Mouse (Mus musculus) forebrain, embryonic 15.5 days (tissue): ENCODE results near the gene Mmachc. TPM values are rescaled to one million over a fixed set of nuclear protein-coding genes. Genes with fewer than 3 reads are reported as not detected.

Experiments
- ATAC-seq: fragments of 200-750 bp; cut with Nextera tagmentation; replicated peaks from 2 replicates; pipeline ENCODE4 v1.8.0; 2017; ENCODE audit warnings: mild to moderate bottlenecking, moderate TSS enrichment, moderate library complexity
- H3K27ac ChIP-seq: fragments of 300-500 bp; sonication (generic); replicated peaks from 2 replicates; pipeline ENCODE4 v1.5.1; 2015; ENCODE audit warnings: mild to moderate bottlenecking, inconsistent platforms
- H3K27me3 ChIP-seq: fragments of 300-500 bp; sonication (generic); 2 replicates; pipeline ENCODE4 v1.6.1; 2015; ENCODE audit warnings: inconsistent platforms
- H3K36me3 ChIP-seq: fragments of 300-500 bp; sonication (generic); 2 replicates; pipeline ENCODE4 v1.6.1; 2015; ENCODE audit warnings: mild to moderate bottlenecking, inconsistent platforms
- H3K4me1 ChIP-seq: fragments of 300-500 bp; sonication (generic); 2 replicates; pipeline ENCODE4 v1.6.1; 2015; ENCODE audit warnings: inconsistent platforms
- H3K4me2 ChIP-seq: fragments of 300-500 bp; sonication (generic); replicated peaks from 2 replicates; pipeline ENCODE4 v1.6.1; 2015; ENCODE audit warnings: mild to moderate bottlenecking, inconsistent platforms
- H3K4me3 ChIP-seq: fragments of 300-500 bp; sonication (generic); 2 replicates; pipeline ENCODE4 v1.5.1; 2015; ENCODE audit warnings: mild to moderate bottlenecking, inconsistent platforms
- H3K9ac ChIP-seq: fragments of 300-500 bp; sonication (generic); replicated peaks from 2 replicates; pipeline ENCODE4 v1.6.1; 2015; ENCODE audit warnings: mild to moderate bottlenecking, inconsistent platforms
- H3K9me3 ChIP-seq: fragments of 300-500 bp; sonication (generic); 2 replicates; pipeline ENCODE4 v1.6.1; 2016; ENCODE audit warnings: inconsistent platforms
- WGBS: fragments of 180-500 bp; shearing (Covaris S2); methylation state at CpG from one replicate; pipeline ENCODE4 v1.1.7; 2015; ENCODE audit warnings: mixed read lengths; 5-methylcytosine and 5-hydroxymethylcytosine counted together
- polyA plus RNA-seq: library from polyadenylated mRNA; unstranded; fragments of >200 nt; fragmentation: Nextera tagmentation; extraction: Ambion mirVana; gene quantifications from 2 replicates; pipeline ENCODE4 v1.2.1, GENCODE M21; 2015

The Mmachc gene
- 25.5 and 27.7 TPM in 2 replicates for polyA plus RNA-seq

GRCm38 (mm10) chr4:116708201-116708764 is at the start of gene Mmachc, which contains the start of gene Ccdc163:
Gene Mmachc, minus strand, starts transcription at chr4:116708406.
Gene Ccdc163, plus strand, starts transcription at chr4:116708509.
- peak within 1 kb of the TSS; percentile 76 for H3K4me2 ChIP-seq
- 0 out of 2 replicates have a peak, but pooled peaks cover 2% of the 10 kb centered on the region for H3K36me3 ChIP-seq
- under 1% methylated on average over 29 of the region's 29 CpGs for WGBS
- peak within 1 kb of the TSS; percentile 68 for H3K4me3 ChIP-seq
- peak within 1 kb of the TSS; percentile 69 for H3K9ac ChIP-seq
- no peaks in the 10 kb centered on the region for H3K27me3 ChIP-seq
- H3K27ac ChIP-seq, result peak within 1 kb of the TSS; percentile 54; the same call in 1 of the 2 replicates
- no peaks in the 10 kb centered on the region for H3K9me3 ChIP-seq
- ATAC-seq, result peak; percentile 99
- H3K4me1 ChIP-seq, result peaks cover 15% of the 10 kb centered on the region

- 91% methylated on average over 2 of the region's 2 CpGs for WGBS
- Histone ChIP-seq H3K4me2 (no peak overlapping the region), H3K4me3 (no peak overlapping the region), H3K4me1 (no peaks in the 10 kb centered on the region), H3K27ac (no peak overlapping the region), H3K27me3 (no peaks in the 10 kb centered on the region), H3K36me3 (no peaks in the 10 kb centered on the region), H3K9me3 (no peaks in the 10 kb centered on the region), H3K9ac (no peak overlapping the region)
- no peak for ATAC-seq
Measured at GRCm38 (mm10) chr4:116749750-116750149, 41.5 kb upstream of the Mmachc start.

GRCm38 (mm10) chr4:116738972-116739751 is 31.0 kb upstream of the Mmachc start:
- no peak overlapping the region for H3K4me3 ChIP-seq
- no peaks in the 10 kb centered on the region for H3K4me1 ChIP-seq
- H3K4me2 ChIP-seq, result no peak overlapping the region
- no peak overlapping the region for H3K27ac ChIP-seq
- no peaks in the 10 kb centered on the region for H3K9me3 ChIP-seq
- no peaks in the 10 kb centered on the region for H3K27me3 ChIP-seq
- H3K36me3 ChIP-seq, result no peaks in the 10 kb centered on the region
- WGBS, result 86% methylated on average over 9 of the region's 9 CpGs
- no peak for ATAC-seq
- no peak overlapping the region for H3K9ac ChIP-seq

- H3K4me3 ChIP-seq, result no peak overlapping the region
- no peak overlapping the region for H3K9ac ChIP-seq
- no peaks in the 10 kb centered on the region for H3K9me3 ChIP-seq
- no peaks in the 10 kb centered on the region for H3K27me3 ChIP-seq
- WGBS, result 94% methylated on average over 2 of the region's 2 CpGs
- no peaks in the 10 kb centered on the region for H3K4me1 ChIP-seq
- no peak overlapping the region for H3K27ac ChIP-seq
- no peak for ATAC-seq
- H3K36me3 ChIP-seq, result no peaks in the 10 kb centered on the region
- H3K4me2 ChIP-seq, result no peak overlapping the region
Measured at GRCm38 (mm10) chr4:116734996-116735395, 26.8 kb upstream of the Mmachc start.

- no peak overlapping the region for H3K4me2 ChIP-seq
- no peaks in the 10 kb centered on the region for H3K9me3 ChIP-seq
- H3K4me1 ChIP-seq, result no peaks in the 10 kb centered on the region
- H3K27ac ChIP-seq, result no peak overlapping the region
- H3K36me3 ChIP-seq, result no peaks in the 10 kb centered on the region
- whole genome bisulfite sequencing, result 85% methylated on average over 5 of the region's 5 CpGs
- no peaks in the 10 kb centered on the region for H3K27me3 ChIP-seq
- no peak for ATAC-seq
- H3K9ac ChIP-seq, result no peak overlapping the region
- H3K4me3 ChIP-seq, result no peak overlapping the region
Measured at GRCm38 (mm10) chr4:116732355-116732754, 24.1 kb upstream of the Mmachc start.

GRCm38 (mm10) chr4:116731077-116731476 is 22.9 kb upstream of the Mmachc start:
- Histone ChIP-seq H3K4me3 (no peak overlapping the region), H3K4me1 (no peaks in the 10 kb centered on the region), H3K27me3 (no peaks in the 10 kb centered on the region), H3K9me3 (no peaks in the 10 kb centered on the region), H3K27ac (no peak overlapping the region), H3K9ac (no peak overlapping the region), H3K36me3 (no peaks in the 10 kb centered on the region), H3K4me2 (no peak overlapping the region)
- WGBS, result 93% methylated on average over 9 of the region's 9 CpGs
- no peak for ATAC-seq

- no peaks in the 10 kb centered on the region for H3K36me3 ChIP-seq
- H3K27me3 ChIP-seq, result no peaks in the 10 kb centered on the region
- ATAC-seq, result no peak
- no peaks in the 10 kb centered on the region for H3K4me1 ChIP-seq
- H3K4me3 ChIP-seq, result no peak overlapping the region
- no peaks in the 10 kb centered on the region for H3K9me3 ChIP-seq
- H3K9ac ChIP-seq, result no peak overlapping the region
- H3K4me2 ChIP-seq, result no peak overlapping the region
- no peak overlapping the region for H3K27ac ChIP-seq
- 91% methylated on average over 3 of the region's 3 CpGs for WGBS
Measured at GRCm38 (mm10) chr4:116729532-116729931, 21.3 kb upstream of the Mmachc start.

- H3K36me3 ChIP-seq, result no peaks in the 10 kb centered on the region
- ATAC-seq, result no peak
- 88% methylated on average over 3 of the region's 3 CpGs for WGBS
Measured at GRCm38 (mm10) chr4:116727401-116727800, 19.2 kb upstream of the Mmachc start.

GRCm38 (mm10) chr4:116725444-116725843 is 17.2 kb upstream of the Mmachc start:
- WGBS, result 80% methylated on average over 5 of the region's 5 CpGs

More at GRCm38 (mm10) chr4:116727401-116727800, 19.2 kb upstream of the Mmachc start:
- no peak overlapping the region for H3K4me3 ChIP-seq
- no peak overlapping the region for H3K9ac ChIP-seq
- no peaks in the 10 kb centered on the region for H3K9me3 ChIP-seq
- H3K27me3 ChIP-seq, result 0 out of 2 replicates have a peak, but pooled peaks cover under 1% of the 10 kb centered on the region
- 0 out of 2 replicates have a peak, but pooled peaks cover under 1% of the 10 kb centered on the region for H3K4me1 ChIP-seq
- H3K4me2 ChIP-seq, result no peak overlapping the region
- H3K27ac ChIP-seq, result no peak overlapping the region

GRCm38 (mm10) chr4:116722230-116722629 is 14.0 kb upstream of the Mmachc start:
- ATAC-seq, result no peak
- H3K36me3 ChIP-seq, result no peaks in the 10 kb centered on the region
- 44% methylated on average over 7 of the region's 7 CpGs for WGBS
- no peak overlapping the region for H3K27ac ChIP-seq
- 0 out of 2 replicates have a peak, but pooled peaks cover 3% of the 10 kb centered on the region for H3K27me3 ChIP-seq
- H3K4me3 ChIP-seq, result 0 out of 2 replicates have a peak overlapping the region, but pooled peaks have one; percentile 84
- H3K4me1 ChIP-seq, result peaks cover 17% of the 10 kb centered on the region
- no peak overlapping the region for H3K9ac ChIP-seq
- H3K9me3 ChIP-seq, result no peaks in the 10 kb centered on the region
- no peak overlapping the region for H3K4me2 ChIP-seq

More at GRCm38 (mm10) chr4:116725444-116725843, 17.2 kb upstream of the Mmachc start:
- no peaks in the 10 kb centered on the region for H3K36me3 ChIP-seq
- no peaks in the 10 kb centered on the region for H3K9me3 ChIP-seq
- H3K9ac ChIP-seq, result no peak overlapping the region
- no peak overlapping the region for H3K4me3 ChIP-seq
- H3K27me3 ChIP-seq, result 0 out of 2 replicates have a peak, but pooled peaks cover 3% of the 10 kb centered on the region
- H3K4me2 ChIP-seq, result no peak overlapping the region
- no peak for ATAC-seq
- H3K4me1 ChIP-seq, result peaks cover 11% of the 10 kb centered on the region
- no peak overlapping the region for H3K27ac ChIP-seq

- peak overlapping the region; percentile 51; the same call in 1 of the 2 replicates for H3K27ac ChIP-seq
- peak overlapping the region; percentile 86 for H3K9ac ChIP-seq
- H3K36me3 ChIP-seq, result no peaks in the 10 kb centered on the region
- 0 out of 2 replicates have a peak, but pooled peaks cover 3% of the 10 kb centered on the region for H3K27me3 ChIP-seq
- peak overlapping the region; percentile 84 for H3K4me3 ChIP-seq
- ATAC-seq, result no peak
- under 1% methylated on average over 29 of the region's 29 CpGs for WGBS
- H3K9me3 ChIP-seq, result no peaks in the 10 kb centered on the region
- peak overlapping the region; percentile 88 for H3K4me2 ChIP-seq
- H3K4me1 ChIP-seq, result peaks cover 17% of the 10 kb centered on the region
Measured at GRCm38 (mm10) chr4:116721098-116721628, 13.0 kb upstream of the Mmachc start.
